Mouse (Mus musculus): ENCODE data around the gene Ehd1. TPM values are rescaled to one million over a fixed set of nuclear protein-coding genes. Genes with fewer than 3 reads are reported as not detected.

The Ehd1 gene
- polyA plus RNA-seq (2017; shearing (Covaris generic)) = 10 to 100 TPM in 1 of 2 experiments, 1 to 10 TPM in 1; 6.4 to 22.8 TPM

- peak; percentile 90 for ATAC-seq
Observed at GRCm38 (mm10) chr19:6276426-6277421, at the start of gene Ehd1. Ehd1 (plus strand) TSS chr19:6276725.

DNA sequence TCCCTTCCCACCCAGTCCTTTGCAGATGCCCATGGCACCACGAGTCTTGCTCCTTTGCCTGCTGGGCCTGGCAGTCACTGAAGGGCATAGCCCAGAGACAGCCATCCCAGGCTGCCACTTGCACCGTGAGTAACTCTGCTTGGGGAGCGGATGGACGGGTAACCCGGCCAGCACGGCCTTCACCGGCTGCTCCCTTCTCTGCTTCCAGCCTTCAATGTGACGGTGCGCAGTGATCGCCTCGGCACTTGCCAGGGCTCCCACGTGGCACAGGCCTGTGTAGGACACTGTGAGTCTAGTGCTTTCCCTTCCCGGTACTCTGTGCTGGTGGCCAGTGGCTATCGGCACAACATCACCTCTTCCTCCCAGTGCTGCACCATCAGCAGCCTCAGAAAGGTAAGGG is 49.8 kb upstream of the Ehd1 start:
- ATAC-seq = no peak

GRCm38 (mm10) chr19:6227864-6228263 is 48.7 kb upstream of the Ehd1 start:
- ATAC-seq = no peak

- ATAC-seq = no peak
Observed at GRCm38 (mm10) chr19:6230411-6230810, 46.1 kb upstream of the Ehd1 start.

DNA sequence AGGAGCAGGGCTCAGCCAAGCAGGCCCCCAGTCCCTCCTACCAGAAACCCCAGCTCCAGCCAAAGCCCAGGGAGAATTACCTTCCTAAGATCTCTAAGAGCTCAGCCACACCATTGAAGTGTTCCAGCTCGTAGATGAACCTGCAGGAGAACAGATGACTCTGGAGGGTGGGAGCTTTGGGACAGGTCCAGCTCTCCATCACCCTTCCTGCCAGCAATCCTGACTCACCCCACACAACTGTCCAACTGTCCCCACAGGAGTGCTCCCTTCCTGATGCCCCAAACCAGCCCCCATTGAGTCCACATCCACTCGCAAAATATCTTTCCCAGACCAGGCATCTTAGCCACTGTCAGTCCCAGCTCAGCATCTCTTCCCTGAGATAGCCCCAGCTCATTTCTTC is 45.5 kb upstream of the Ehd1 start:
- no peak for ATAC-seq

DNA sequence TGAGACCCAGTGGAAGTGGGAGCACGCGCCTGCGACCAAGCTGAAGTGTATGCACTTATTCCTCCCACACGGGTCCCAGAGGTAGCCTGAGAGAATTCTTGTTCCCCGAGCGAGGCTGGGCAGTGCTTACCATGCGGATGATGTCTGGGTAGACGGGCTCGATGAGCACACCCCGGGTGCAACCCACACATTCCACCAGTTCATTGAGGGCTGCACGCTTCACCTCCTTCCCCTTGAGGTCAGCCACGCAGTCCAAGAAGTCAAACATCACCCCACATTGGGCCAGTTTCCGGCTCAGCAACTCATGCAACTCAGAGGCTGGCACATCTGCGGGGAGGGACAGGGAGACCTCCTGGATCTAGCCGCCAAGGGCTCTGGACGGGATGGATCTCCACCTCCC is 42.9 kb upstream of the Ehd1 start:
- ATAC-seq = no peak

- no peak for ATAC-seq
Observed at GRCm38 (mm10) chr19:6234337-6235083, 42.0 kb upstream of the Ehd1 start.

DNA sequence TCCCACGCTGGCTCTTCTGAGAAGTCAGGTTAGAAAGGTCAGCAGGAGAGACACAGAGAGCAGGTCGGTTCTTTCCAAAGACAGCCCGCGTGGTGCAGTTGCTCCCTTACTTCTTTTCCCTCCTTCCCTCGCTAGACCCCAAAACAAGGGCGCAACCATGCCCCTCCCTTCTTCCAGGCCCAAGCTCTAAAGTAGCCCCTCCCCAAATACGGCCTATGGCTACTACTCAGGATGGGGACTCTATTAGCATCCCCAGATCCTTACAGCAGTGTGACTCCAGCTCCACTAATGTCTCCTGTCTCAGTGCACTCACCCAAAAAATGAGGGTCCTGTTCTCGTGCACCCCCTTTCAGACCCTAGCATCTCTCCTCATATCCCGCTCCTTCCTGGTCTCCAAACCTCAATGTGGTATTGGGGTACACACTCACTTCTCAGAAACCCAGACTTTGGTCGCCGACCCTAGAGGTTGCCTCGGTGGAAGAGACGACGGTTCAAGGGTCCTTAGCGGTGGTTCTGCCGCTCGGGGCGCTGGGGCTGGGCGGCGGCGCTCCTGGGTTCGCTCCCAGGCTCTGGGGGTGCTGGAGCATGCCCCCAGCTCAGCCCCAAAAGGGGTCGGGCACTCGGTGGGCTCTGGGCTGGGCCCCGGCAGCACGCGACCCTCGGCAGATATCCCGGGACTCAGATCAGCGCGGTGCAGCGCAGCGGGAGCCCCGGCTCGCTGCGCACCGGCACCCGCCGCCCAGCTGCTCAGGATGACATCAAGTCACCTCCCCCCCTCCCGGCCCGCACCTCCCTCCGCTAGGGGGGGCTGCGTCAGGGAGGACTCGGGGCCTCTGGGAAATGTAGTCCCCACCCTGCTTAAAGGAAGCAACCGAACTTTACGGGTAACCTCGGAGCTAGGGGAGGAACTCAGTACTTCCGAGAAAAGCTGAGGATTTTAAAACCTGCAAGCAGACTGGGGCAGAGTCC is 41.2 kb upstream of the Ehd1 start, which contains the start of gene Ppp2r5b:
TSS of gene Ppp2r5b (minus strand) at position 789 of the 969 bp plus-strand sequence.
- peak; percentile 92 for ATAC-seq

GRCm38 (mm10) chr19:6236053-6236441 is 40.5 kb upstream of the Ehd1 start:
- peak; percentile 86 for ATAC-seq

DNA sequence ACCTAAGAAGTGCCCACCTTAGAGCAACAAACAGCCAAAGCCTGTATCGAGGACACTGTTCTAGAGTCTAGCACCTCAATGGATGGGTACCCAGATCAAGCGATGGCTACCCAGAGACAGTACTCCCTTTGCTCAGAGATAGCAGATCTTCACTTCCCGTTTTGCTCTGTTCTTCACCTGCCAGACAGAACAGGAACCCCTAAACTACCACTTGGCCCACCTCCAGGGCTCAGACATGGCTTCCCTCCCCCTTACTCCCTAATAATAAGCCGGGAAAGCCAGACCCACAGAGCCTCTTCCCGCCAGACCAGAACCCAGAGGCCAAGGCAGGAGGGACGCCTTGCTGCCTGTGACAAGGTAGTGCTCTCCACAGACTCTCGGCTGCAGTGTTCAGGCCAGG is 39.7 kb upstream of the Ehd1 start:
- ATAC-seq = no peak

- ATAC-seq = no peak
Observed at GRCm38 (mm10) chr19:6238740-6239139, 37.8 kb upstream of the Ehd1 start.

- no peak for ATAC-seq
Observed at GRCm38 (mm10) chr19:6240136-6240535, 36.4 kb upstream of the Ehd1 start.

DNA sequence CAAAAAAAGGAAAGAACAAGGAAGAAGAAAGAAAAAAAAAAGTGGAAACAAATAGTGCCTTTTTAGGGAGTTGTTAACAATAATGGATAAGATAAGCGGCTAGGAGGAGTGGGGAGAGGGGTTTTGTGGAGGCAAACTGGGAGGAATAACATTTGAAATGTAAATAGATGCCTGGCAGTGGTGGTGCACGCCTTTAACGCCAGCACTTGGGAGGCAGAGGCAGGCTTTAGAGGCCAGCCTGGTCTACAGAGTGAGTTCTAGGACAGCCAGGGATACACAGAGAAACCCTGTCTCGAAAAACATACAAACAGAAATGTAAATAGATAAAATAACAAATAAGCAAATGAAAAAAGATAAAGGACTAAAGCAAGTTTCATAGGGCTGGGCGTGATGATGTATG is 35.8 kb upstream of the Ehd1 start:
- ATAC-seq = no peak

DNA sequence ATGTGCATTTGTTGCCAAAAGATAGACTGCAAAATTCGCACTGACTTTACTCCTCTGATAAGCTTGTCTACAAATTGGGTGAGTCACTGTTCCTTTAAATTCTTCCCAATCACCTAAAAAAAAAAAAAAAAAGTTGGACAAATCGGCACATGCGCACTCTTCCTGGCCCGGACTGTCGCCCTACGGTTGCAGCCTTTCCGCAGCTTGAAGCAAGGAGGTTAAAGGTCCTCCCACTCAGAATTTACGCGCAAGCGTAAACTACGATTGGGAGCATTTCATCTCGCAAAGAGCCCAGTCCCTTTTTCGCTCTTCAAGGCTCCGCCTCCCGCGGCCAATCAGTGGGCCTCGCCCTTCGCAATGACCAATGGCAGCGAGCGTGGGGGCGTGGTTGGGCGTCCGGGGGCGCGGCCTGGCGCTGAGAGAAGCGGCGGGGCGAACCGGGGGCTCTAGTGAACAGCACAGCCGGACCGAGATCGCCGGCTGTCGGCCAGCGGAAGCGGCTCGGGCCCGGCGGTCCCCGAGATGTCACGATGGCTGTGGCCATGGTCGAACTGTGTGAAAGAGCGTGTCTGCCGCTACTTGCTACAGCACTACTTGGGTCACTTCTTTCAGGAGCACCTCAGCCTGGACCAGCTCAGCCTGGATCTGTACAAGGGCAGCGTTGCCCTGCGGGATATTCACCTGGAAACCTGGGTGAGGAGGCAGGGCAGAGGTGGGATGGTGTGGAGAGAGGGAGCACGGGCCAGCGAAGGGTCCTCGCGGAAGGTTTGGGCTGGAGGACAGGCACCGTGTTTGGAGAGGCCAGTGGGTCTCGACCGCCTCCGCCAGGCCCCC is 35.0 kb upstream of the Ehd1 start, which contains the start of gene Atg2a:
TSS of gene Atg2a (plus strand) at position 395 of the 834 bp plus-strand sequence.
- peak; percentile 92 for ATAC-seq

DNA sequence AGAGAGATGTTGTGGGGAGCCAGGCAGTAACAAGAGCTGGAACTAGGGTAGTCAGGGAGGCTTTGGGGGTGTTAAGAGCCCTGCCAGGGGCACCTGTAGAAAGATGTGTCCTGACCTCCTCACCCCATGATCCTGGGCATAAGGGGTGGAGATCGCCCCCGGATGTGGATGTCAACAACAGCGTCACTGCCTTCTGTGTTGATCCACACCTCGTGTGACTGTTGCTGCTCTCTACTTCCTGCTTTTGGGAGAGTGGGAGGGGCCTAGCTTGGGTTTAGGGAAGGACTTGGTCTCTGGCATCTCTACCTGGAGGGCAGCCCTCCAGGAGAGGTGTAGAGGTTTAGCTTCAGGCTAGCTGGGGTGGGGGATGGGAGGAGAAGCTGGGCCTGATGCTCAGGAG is 34.2 kb upstream of the Ehd1 start:
- peak; percentile 68 for ATAC-seq

- no peak for ATAC-seq
Observed at GRCm38 (mm10) chr19:6243226-6243625, 33.3 kb upstream of the Ehd1 start.

GRCm38 (mm10) chr19:6245806-6246205 is 30.7 kb upstream of the Ehd1 start:
- ATAC-seq = no peak

DNA sequence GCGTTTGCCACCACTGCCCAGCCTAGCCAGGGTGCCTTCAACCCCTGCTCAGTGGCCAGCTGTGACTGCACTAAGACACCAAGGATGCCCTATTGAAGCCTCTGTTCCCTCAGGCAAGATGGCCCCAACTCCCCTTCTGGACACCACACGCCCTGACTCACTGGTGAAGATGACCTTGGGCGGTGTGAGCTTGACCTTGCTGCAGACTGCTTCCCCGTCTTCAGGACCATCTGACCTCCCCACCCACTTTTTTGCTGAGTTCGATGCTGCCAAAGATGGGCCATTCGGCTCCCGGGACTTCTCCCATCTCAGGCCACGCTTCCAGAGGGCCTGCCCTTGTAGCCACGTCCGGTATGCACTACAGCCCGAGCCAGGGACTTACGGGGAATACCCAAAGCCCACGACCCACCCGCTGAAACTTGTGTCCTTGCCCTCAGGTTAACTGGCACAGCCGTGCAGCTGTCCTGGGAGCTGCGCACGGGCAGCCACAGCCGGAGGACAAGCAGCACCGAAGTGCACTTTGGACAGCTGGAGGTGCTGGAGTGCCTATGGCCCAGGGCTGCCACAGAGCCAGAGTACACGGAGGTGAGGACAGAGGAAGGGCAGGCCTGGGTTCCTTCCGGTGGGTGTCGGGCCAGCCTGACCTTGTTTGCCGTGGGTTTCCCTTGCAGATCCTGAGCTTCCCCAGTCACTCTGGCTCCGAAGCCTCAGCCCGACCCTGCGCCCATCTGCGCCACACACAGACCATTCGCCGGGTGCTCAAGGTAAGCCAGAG is 28.8 kb upstream of the Ehd1 start:
- ATAC-seq = no peak

DNA sequence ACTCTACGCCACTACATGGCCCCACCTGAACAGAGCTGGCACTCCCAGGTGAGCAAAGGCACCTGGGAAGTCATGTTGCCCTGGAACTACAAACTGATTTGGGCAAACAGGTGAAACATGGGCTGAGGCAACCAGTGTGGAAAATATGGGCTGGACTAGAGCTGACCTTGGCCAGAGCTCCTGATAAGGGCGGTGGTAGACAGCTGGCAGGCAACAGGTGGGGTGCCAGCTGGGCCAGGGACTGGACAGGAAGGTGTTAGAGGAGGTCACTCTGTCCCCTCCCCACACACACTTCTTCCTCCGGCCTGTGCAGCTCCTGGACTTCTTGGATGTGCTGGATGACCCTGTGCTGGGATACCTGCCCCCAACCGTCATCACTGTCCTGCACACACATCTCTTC is 23.5 kb upstream of the Ehd1 start:
- ATAC-seq = no peak

DNA sequence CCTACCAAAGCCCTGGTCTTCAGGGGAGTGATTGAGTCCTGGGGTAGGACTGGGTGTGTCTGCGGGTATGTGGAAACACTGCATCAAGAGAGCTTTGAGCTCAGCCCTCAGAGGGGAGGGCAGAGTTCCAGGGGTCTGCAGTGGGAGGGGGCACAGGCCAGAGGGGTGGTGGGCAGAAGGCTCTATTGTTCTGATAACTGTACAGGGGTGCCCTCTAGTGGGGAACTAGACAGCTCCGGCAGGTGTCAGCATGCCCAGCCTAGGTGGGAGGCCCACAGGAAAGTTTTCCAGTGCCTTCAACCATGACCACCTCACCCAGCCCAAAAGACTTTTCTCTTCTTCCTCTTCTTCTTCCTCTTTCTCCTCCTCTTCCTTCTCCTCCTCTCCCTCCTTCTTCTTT is 16.1 kb upstream of the Ehd1 start:
- no peak for ATAC-seq
